Mouse (Mus musculus) heart, postnatal 0 days (tissue): Measurements from ENCODE around the gene Itfg2.

Experiments
- CTCF ChIP-seq: IDR thresholded peaks from 2 replicates; pipeline ENCODE4 v1.5.1; 2016; ENCODE audit warnings: antibody characterized with exemption, control low read depth, low read depth
- EP300 ChIP-seq: IDR thresholded peaks from 2 replicates; pipeline ENCODE4 v1.6.1; 2016; ENCODE audit warnings: antibody characterized with exemption, low read depth

- TF ChIP-seq EP300 = no peak
- TF ChIP-seq CTCF = no peak
Observed at GRCm38 (mm10) chr6:128440238-128440637, 15.5 kb upstream of the Itfg2 start.
